Mouse (Mus musculus) lung, embryonic 16.5 days (tissue): ENCODE results near the gene Kalrn. TPM values are rescaled to one million over a fixed set of nuclear protein-coding genes. Genes with fewer than 3 reads are reported as not detected.

ENCODE experiments used
- ATAC-seq: fragments of 200-750 bp; cut with Nextera tagmentation; 2 replicates; pipeline ENCODE4 v1.8.0; 2017; ENCODE audit warnings: low read depth, mild to moderate bottlenecking, moderate library complexity
- H3K27ac ChIP-seq: fragments of 300-500 bp; sonication (generic); 2 replicates; pipeline ENCODE4 v1.5.1; 2014; ENCODE audit warnings: mild to moderate bottlenecking, control low read depth, low read length
- H3K27me3 ChIP-seq: fragments of 300-500 bp; sonication (generic); 2 replicates; pipeline ENCODE4 v1.6.1; 2014; ENCODE audit warnings: low read depth, low read length, mixed read lengths; ENCODE audit not compliant: control insufficient read depth, insufficient read depth
- H3K36me3 ChIP-seq: fragments of 300-500 bp; sonication (generic); 2 replicates; pipeline ENCODE4 v1.6.1; 2014; ENCODE audit warnings: low read length; ENCODE audit not compliant: control insufficient read depth, insufficient read depth
- H3K4me1 ChIP-seq: fragments of 300-500 bp; sonication (generic); replicated peaks from 2 replicates; pipeline ENCODE4 v1.6.1; 2014; ENCODE audit warnings: low read length, mixed read lengths; ENCODE audit not compliant: control insufficient read depth, insufficient read depth
- H3K4me2 ChIP-seq: fragments of 300-500 bp; sonication (generic); 2 replicates; pipeline ENCODE4 v1.6.1; 2014; ENCODE audit warnings: low read depth, low read length, control low read depth
- H3K4me3 ChIP-seq: fragments of 300-500 bp; sonication (generic); 2 replicates; pipeline ENCODE4 v1.5.1; 2014; ENCODE audit warnings: mild to moderate bottlenecking, low read length, control low read depth
- H3K9ac ChIP-seq: fragments of 300-500 bp; sonication (generic); 2 replicates; pipeline ENCODE4 v1.6.1; 2014; ENCODE audit warnings: low read length, control low read depth
- H3K9me3 ChIP-seq: fragments of 300-500 bp; sonication (generic); 2 replicates; pipeline ENCODE4 v1.6.1; 2016; ENCODE audit warnings: low read length; ENCODE audit not compliant: control insufficient read depth
- WGBS: fragments of 180-500 bp; shearing (Covaris S2); extraction: QIAGEN DNeasy Blood & Tissue Kit; methylation state at CpG from one replicate; pipeline ENCODE4 v1.1.7; 2014; 5-methylcytosine and 5-hydroxymethylcytosine counted together
- polyA plus RNA-seq: library from polyadenylated mRNA; unstranded; fragments of >200 nt; fragmentation: Nextera tagmentation; extraction: Ambion mirVana; gene quantifications from 2 replicates; pipeline ENCODE4 v1.2.1, GENCODE M21; 2015

Gene Kalrn
- polyA plus RNA-seq, 1 experiment from 2014 or later: 16.8 TPM

DNA sequence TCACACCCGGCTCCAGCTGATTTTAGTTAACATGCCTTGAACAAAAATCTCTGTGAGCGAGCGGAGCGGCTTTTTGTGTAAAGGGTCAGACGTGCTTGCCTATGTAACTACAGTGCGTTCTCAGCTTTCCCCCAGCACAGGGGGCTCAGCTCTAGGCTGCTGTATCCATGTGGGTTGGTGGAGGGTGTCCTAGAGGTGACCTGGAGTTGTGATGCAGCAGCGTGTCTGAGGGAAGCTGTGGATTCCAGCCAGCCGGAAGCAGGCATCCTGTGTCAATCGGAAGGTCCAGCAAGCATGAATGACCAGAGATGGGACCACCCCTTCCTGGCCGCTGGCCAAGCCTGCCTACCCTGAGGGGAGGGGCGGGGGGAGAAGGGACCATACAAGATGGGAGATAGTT is 631.0 kb downstream of the Kalrn start:
- 35% methylated on average over 11 of the region's 11 CpGs for WGBS
- Histone ChIP-seq H3K4me3 (no peak overlapping the region), H3K9ac (0 out of 2 replicates have a peak overlapping the region, but pooled peaks have one; percentile 38), H3K27me3 (0 out of 2 replicates have a peak, but pooled peaks cover 2% of the 10 kb centered on the region), H3K9me3 (no peaks in the 10 kb centered on the region), H3K4me1 (peaks cover 76% of the 10 kb centered on the region), H3K27ac (no peak overlapping the region), H3K4me2 (no peak overlapping the region), H3K36me3 (no peaks in the 10 kb centered on the region)
- ATAC-seq: no peak

DNA sequence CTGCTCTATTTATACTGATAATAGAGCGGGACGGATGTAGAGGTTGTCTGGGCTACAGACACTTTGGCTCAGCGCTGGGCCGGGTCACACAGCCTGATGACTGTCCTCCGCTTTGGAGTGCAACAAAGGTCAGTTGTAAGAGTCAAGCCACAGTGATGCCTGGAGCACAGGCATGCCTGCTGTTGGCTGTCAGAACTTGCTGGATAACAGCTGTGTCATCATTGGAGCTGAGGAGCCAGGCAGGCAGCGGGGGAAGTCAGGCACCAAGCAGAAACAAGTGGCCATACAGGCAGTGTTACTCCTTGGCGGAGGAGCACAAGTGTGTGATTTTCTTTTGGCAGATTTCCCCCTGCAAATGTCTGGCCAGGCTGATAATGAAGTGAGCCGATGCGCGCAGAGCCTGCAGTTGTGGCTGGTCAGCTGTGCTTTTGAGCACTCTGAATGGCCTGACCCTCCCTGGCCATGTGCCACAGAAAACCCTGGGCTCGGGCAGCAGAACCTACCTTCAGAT is 632.0 kb downstream of the Kalrn start:
- H3K4me3 ChIP-seq: no peak overlapping the region
- ATAC-seq: peak; percentile 63
- 0 out of 2 replicates have a peak, but pooled peaks cover 2% of the 10 kb centered on the region for H3K27me3 ChIP-seq
- no peaks in the 10 kb centered on the region for H3K36me3 ChIP-seq
- whole genome bisulfite sequencing: 30% methylated on average over 11 of the region's 11 CpGs
- no peak overlapping the region for H3K4me2 ChIP-seq
- H3K9ac ChIP-seq: no peak overlapping the region
- H3K9me3 ChIP-seq: no peaks in the 10 kb centered on the region
- peaks cover 84% of the 10 kb centered on the region for H3K4me1 ChIP-seq
- 0 out of 2 replicates have a peak overlapping the region, but pooled peaks have one; percentile 31 for H3K27ac ChIP-seq

DNA sequence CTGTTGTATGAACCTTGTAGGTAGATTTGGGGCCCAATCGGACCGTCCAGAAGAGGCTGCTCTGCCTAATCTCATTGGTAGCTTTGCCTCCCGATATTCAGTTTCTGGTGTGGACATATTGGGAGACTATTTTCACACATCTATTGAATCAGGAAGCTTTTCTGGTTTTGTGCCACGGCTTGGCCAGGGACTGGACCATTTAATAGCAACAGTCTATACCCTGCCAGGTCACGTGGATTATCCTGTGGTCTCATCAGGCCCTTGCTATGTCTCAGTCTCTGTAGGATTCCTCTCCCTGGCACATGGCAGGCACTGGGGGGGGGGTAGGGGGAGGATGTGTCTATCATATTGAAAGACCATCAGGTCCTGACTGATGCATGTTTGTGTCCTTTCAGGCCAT is 633.2 kb downstream of the Kalrn start:
- peaks cover 73% of the 10 kb centered on the region for H3K4me1 ChIP-seq

DNA sequence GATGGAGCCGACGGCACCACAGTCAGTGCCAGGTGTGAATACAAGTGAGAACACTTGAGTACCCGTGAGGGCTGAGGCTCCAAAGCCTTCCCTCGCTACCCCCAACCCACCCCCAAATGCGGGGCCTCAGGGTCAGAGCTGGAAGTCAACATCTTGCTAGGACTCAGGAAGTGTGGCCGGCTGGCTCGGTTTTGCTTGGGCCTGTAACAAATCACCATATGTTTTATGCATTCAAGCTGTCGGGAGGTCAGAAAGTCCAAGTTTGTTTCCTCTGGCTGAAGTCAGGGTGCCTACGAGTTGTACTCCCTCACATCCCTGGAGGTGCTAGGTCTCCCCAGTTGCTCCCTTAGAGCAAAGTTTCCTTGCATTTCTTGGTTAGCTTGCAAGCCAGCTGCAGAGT is 633.7 kb downstream of the Kalrn start:
- Histone ChIP-seq H3K27me3 (0 out of 2 replicates have a peak, but pooled peaks cover 2% of the 10 kb centered on the region), H3K4me3 (no peak overlapping the region), H3K4me1 (peaks cover 72% of the 10 kb centered on the region), H3K27ac (peak overlapping the region; percentile 26; the same call in 1 of the 2 replicates), H3K4me2 (no peak overlapping the region), H3K9me3 (no peaks in the 10 kb centered on the region), H3K36me3 (no peaks in the 10 kb centered on the region), H3K9ac (no peak overlapping the region)
- ATAC-seq: no peak
- 41% methylated on average over 9 of the region's 9 CpGs for WGBS

More for the DNA sequence above, 633.2 kb downstream of the Kalrn start:
- Histone ChIP-seq H3K4me3 (no peak overlapping the region), H3K27me3 (0 out of 2 replicates have a peak, but pooled peaks cover 2% of the 10 kb centered on the region), H3K4me2 (no peak overlapping the region), H3K36me3 (no peaks in the 10 kb centered on the region), H3K9ac (no peak overlapping the region), H3K27ac (no peak overlapping the region), H3K9me3 (no peaks in the 10 kb centered on the region)
- no peak for ATAC-seq
- WGBS: 74% methylated on average over 5 of the region's 5 CpGs

DNA sequence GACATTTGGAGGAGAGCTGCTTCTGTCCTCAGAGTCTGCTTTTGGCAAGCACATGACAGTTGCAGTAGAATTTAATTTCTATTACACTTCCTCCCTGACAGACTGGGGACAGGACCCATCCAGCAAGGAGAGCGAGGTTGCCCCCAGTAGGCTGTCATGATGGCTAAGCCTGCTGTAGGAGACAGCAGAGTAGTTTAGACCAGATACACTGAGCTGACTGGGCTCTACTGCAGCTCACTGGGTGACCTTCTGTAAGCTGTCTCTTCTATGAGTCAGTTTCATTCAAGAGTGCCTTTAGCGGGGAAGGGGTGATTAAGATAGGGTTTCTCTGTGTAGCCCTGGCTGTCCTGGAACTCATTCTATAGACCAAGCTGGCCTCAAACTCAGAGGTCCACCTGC is 634.2 kb downstream of the Kalrn start:
- ATAC-seq: no peak
- peak overlapping the region; percentile 26 for H3K27ac ChIP-seq
- WGBS: 61% methylated on average over 2 of the region's 2 CpGs
- no peak overlapping the region for H3K4me3 ChIP-seq
- H3K4me2 ChIP-seq: no peak overlapping the region
- no peak overlapping the region for H3K9ac ChIP-seq
- no peaks in the 10 kb centered on the region for H3K36me3 ChIP-seq
- H3K4me1 ChIP-seq: peaks cover 74% of the 10 kb centered on the region
- H3K9me3 ChIP-seq: no peaks in the 10 kb centered on the region
- 0 out of 2 replicates have a peak, but pooled peaks cover 2% of the 10 kb centered on the region for H3K27me3 ChIP-seq

DNA sequence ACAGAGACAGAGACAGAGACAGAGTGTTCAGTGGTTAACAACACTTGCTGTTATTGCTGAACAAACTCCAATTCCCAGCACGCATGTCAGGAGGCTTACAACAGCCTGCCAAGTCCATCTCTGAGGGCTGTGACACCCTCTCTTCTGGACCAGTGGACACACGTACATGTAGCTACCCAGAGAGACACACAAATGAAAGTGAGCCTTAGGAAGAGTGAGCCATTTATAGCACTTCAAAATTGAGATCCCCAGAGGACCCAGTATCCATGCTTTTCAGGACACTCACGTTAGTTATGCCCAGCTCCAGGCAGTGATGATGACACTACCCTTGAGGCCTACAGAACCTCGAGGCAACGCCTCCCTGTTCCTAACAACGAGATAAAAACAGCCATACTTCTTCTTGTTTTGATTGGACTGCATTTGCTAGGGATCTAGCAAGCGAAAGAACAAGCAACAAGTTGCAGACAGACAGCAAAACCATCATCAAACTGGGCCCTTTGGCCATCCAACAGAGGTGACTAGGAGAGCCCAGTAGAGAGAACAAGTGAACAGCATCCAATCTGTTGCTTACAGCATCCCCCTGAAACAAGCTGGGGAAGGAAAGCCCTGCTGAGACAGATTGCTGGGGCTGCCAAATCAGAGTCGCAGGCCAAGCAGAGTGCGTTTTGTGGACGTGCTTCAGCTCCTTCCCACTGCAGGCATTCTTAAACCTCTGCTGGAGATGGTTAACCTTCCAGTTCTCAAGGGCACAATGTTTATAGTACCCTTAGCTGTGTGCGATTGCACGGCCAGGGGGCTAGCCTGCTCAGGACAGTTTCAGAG is 634.8 kb downstream of the Kalrn start:
- Histone ChIP-seq H3K9ac (no peak overlapping the region), H3K4me3 (no peak overlapping the region), H3K9me3 (no peaks in the 10 kb centered on the region), H3K4me2 (no peak overlapping the region), H3K27me3 (peaks cover 2% of the 10 kb centered on the region; the same call in 1 of the 2 replicates), H3K4me1 (peaks cover 74% of the 10 kb centered on the region), H3K27ac (peak overlapping the region; percentile 26), H3K36me3 (no peaks in the 10 kb centered on the region)
- ATAC-seq: no peak
- 45% methylated on average over 12 of the region's 12 CpGs for WGBS

DNA sequence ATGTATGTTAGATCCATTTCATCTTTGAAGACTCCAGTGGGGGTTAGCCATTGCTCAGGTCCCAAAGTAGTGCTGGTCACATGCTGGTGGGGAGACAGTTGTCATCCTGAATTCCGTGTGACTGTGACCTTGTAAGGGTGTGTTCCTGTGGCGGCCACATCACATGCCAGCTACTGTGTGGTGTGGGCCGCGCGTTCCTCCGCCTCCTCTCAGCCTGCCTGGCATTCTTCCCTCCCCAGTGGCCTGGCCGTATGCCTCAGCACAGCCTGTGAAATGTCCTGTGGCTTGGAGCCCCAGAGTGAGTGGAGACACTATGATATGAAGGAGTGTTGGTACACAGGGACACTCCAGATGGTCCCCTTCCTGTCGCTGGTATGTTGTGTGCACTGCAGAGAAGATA is 635.8 kb downstream of the Kalrn start:
- Histone ChIP-seq H3K4me2 (no peak overlapping the region), H3K9ac (no peak overlapping the region), H3K36me3 (no peaks in the 10 kb centered on the region), H3K9me3 (no peaks in the 10 kb centered on the region), H3K27me3 (peaks cover 2% of the 10 kb centered on the region; the same call in 1 of the 2 replicates), H3K4me3 (no peak overlapping the region), H3K4me1 (peaks cover 71% of the 10 kb centered on the region), H3K27ac (peak overlapping the region; percentile 19; the same call in 1 of the 2 replicates)
- WGBS: 38% methylated on average over 8 of the region's 8 CpGs
- ATAC-seq: peak; percentile 61

DNA sequence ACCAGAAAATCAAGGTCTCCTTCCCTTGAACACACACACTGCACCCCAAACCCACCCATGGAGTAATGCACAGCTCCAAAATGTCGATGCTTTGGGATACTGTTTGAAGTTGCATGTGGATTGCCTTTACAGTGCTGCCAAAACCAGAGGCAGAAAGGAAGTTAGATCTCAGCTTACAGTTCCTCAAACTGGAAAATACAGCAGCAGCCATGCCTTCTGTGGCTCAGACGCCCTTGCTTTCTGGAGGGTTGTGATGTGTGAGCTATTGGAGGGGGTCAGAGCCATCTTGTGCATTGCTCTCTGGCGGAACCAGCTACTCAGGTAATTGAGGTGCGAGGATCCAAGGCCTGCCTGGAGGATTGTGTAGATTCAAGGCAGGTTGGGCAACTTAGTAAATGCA is 636.4 kb downstream of the Kalrn start:
- 68% methylated on average over 4 of the region's 4 CpGs for WGBS
- Histone ChIP-seq H3K27me3 (peaks cover 2% of the 10 kb centered on the region; the same call in 1 of the 2 replicates), H3K9ac (no peak overlapping the region), H3K27ac (no peak overlapping the region; the same call in 1 of the 2 replicates), H3K36me3 (no peaks in the 10 kb centered on the region), H3K4me3 (no peak overlapping the region), H3K4me1 (peaks cover 68% of the 10 kb centered on the region), H3K4me2 (no peak overlapping the region), H3K9me3 (no peaks in the 10 kb centered on the region)
- ATAC-seq: no peak

DNA sequence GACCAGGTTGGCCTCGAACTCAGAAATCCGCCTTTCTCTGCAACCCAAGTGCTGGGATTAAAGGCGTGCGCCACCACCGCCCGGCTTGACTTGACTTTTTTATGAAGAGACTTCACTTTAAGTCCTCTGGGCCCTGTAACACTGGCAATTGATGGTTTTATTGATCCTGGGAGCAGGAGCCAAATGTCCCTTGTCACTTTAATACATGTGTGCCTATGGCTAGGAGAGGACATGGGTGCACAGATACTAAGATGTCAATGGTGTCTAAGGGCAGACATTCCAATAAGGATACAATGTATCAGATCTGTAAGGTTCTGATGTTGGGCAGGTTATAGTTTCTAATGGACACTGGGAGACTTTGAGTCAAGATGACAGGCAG is 637.9 kb downstream of the Kalrn start:
- Histone ChIP-seq H3K36me3 (no peaks in the 10 kb centered on the region), H3K27ac (peak overlapping the region; percentile 37; the same call in 1 of the 2 replicates), H3K4me3 (no peak overlapping the region), H3K27me3 (peaks cover 2% of the 10 kb centered on the region; the same call in 1 of the 2 replicates), H3K9ac (no peak overlapping the region), H3K9me3 (no peaks in the 10 kb centered on the region), H3K4me1 (peaks cover 54% of the 10 kb centered on the region), H3K4me2 (no peak overlapping the region)
- WGBS: 88% methylated on average over 6 of the region's 6 CpGs
- no peak for ATAC-seq
